Mouse (Mus musculus): Measurements from ENCODE around the gene Ceacam16. TPM values are rescaled to one million over a fixed set of nuclear protein-coding genes. Genes with fewer than 3 reads are reported as not detected.

Gene Ceacam16
- polyA plus RNA-seq, 1 experiment from 2014 or later = 0.32 TPM

Other genes with a start within 250 kb of the Ceacam16 start
- gene Relb, start 231.9 kb downstream of the Ceacam16 start, polyA plus RNA-seq (2014; fragmentation: Nextera tagmentation; extraction: Ambion mirVana) = 2.9 and 3.7 TPM in 2 replicates
- 89.1 and 92.0 TPM in 2 replicates for gene Clptm1, start 196.3 kb downstream of the Ceacam16 start, polyA plus RNA-seq (2014; fragmentation: Nextera tagmentation; extraction: Ambion mirVana)
- not detected in 2 replicates for gene Apoc2, start 183.4 kb downstream of the Ceacam16 start, polyA plus RNA-seq (2014; fragmentation: Nextera tagmentation; extraction: Ambion mirVana)
- not detected in 2 replicates for gene Gm44805, start 179.9 kb downstream of the Ceacam16 start, polyA plus RNA-seq (2014; fragmentation: Nextera tagmentation; extraction: Ambion mirVana)
- not detected in 2 replicates for gene Apoc4, start 179.8 kb downstream of the Ceacam16 start, polyA plus RNA-seq (2014; fragmentation: Nextera tagmentation; extraction: Ambion mirVana)
- 1.00 and 2.0 TPM in 2 replicates for gene Apoc1, start 168.6 kb downstream of the Ceacam16 start, polyA plus RNA-seq (2014; fragmentation: Nextera tagmentation; extraction: Ambion mirVana)
- 125 and 152 TPM in 2 replicates for gene Apoe, start 162.1 kb downstream of the Ceacam16 start, polyA plus RNA-seq (2014; fragmentation: Nextera tagmentation; extraction: Ambion mirVana)
- gene Tomm40, start 145.9 kb downstream of the Ceacam16 start, polyA plus RNA-seq (2014; fragmentation: Nextera tagmentation; extraction: Ambion mirVana) = 160 and 171 TPM in 2 replicates
- 56.0 and 59.2 TPM in 2 replicates for gene Nectin2, start 110.8 kb downstream of the Ceacam16 start, polyA plus RNA-seq (2014; fragmentation: Nextera tagmentation; extraction: Ambion mirVana)
- gene Bcam, start 90.3 kb downstream of the Ceacam16 start, polyA plus RNA-seq (2014; fragmentation: Nextera tagmentation; extraction: Ambion mirVana) = 17.6 and 21.5 TPM in 2 replicates
- gene Cblc, start 64.5 kb downstream of the Ceacam16 start, polyA plus RNA-seq (2014; fragmentation: Nextera tagmentation; extraction: Ambion mirVana) = 0.28 and 0.84 TPM in 2 replicates
- 0.51 and 1.1 TPM in 2 replicates for gene Bcl3, start 38.5 kb downstream of the Ceacam16 start, polyA plus RNA-seq (2014; fragmentation: Nextera tagmentation; extraction: Ambion mirVana)
- gene Gm19345, start 9.3 kb downstream of the Ceacam16 start, polyA plus RNA-seq (2014; fragmentation: Nextera tagmentation; extraction: Ambion mirVana) = not detected in 2 replicates
- not detected in 2 replicates for gene Ceacam19, start 26.7 kb upstream of the Ceacam16 start, polyA plus RNA-seq (2014; fragmentation: Nextera tagmentation; extraction: Ambion mirVana)
- gene Pvr, start 59.9 kb upstream of the Ceacam16 start, polyA plus RNA-seq (2014; fragmentation: Nextera tagmentation; extraction: Ambion mirVana) = 2.6 and 2.8 TPM in 2 replicates
- 0.13 TPM in 1 of 2 replicates, not detected in the other for gene Igsf23, start 89.5 kb upstream of the Ceacam16 start, polyA plus RNA-seq (2014; fragmentation: Nextera tagmentation; extraction: Ambion mirVana)
- not detected in 2 replicates for gene Ceacam20, start 104.1 kb upstream of the Ceacam16 start, polyA plus RNA-seq (2014; fragmentation: Nextera tagmentation; extraction: Ambion mirVana)
- gene Nlrp9b, start 130.2 kb upstream of the Ceacam16 start, polyA plus RNA-seq (2014; fragmentation: Nextera tagmentation; extraction: Ambion mirVana) = not detected in 2 replicates
- gene Vmn1r91, start 238.4 kb upstream of the Ceacam16 start, polyA plus RNA-seq (2014; fragmentation: Nextera tagmentation; extraction: Ambion mirVana) = not detected in 2 replicates

Data from forebrain, embryonic 11.5 days (tissue).